Comparison of ENCODE assay signal across 8 mouse cellular contexts in the genomic region with DNA sequence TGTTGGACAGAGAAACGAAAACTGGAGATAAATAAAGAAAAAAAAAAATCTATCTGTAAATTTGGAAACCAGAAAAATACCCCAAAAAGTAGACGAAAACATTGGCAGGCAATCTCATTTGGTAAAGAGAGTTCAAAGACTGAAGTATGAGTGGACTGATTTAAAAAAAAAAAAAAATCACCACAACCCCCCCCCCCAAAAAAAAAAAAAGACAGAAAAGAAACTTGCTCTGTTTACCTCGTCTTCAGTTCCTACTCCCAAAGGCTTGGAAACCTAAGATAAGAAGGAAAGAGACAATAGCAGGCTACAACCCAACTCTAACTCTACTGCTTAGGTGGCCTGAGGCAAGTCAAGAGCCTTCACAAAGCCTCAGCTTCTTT. TPM values are rescaled to one million over a fixed set of nuclear protein-coding genes. Genes with fewer than 3 reads are reported as not detected.
DNase-seq lines count a peak whose midpoint lies in the region; ATAC-seq and TF ChIP-seq lines count a peak whose summit lies in the region.

No protein-coding gene starts in this region.

- no peak overlapping the region for H3K27ac ChIP-seq in lung, postnatal 0 days (ENCODE audit: low read length)
- peak overlapping the region; percentile 46 for H3K27ac ChIP-seq in forebrain, embryonic 13.5 days
- H3K27ac ChIP-seq in limb, embryonic 13.5 days: peak overlapping the region; percentile 65; the same call in 1 of the 2 replicates
- no peak overlapping the region for H3K27ac ChIP-seq in olfactory bulb, adult 2 months (ENCODE audit: insufficient read depth, low read depth, low read length)

- H3K4me1 ChIP-seq in lung, postnatal 0 days (ENCODE audit: insufficient read depth, low read depth, low read length): no peaks in the 10 kb centered on the region
- H3K4me1 ChIP-seq in forebrain, embryonic 13.5 days: peaks cover 15% of the 10 kb centered on the region
- peaks cover 20% of the 10 kb centered on the region for H3K4me1 ChIP-seq in limb, embryonic 13.5 days
- H3K4me1 ChIP-seq in olfactory bulb, adult 2 months (ENCODE audit: control insufficient read depth, insufficient read depth, low read length): peaks cover 6% of the 10 kb centered on the region

- intact Hi-C loops in left cerebral cortex, postnatal 4 days (cut with DNase I): no loop called here
- intact Hi-C loops in left cerebral cortex, postnatal 10 days (cut with DNase I): no loop called here

- WGBS in lung, postnatal 0 days: 44% methylated on average over 3 of the region's 3 CpGs
- 60% methylated on average over 3 of the region's 3 CpGs for WGBS in forebrain, embryonic 13.5 days
- WGBS in limb, embryonic 13.5 days: 74% methylated on average over 3 of the region's 3 CpGs
- 39% methylated on average over 3 of the region's 3 CpGs for WGBS in olfactory bulb, adult 2 months

- DNase-seq in lung, postnatal 0 days (ENCODE audit: low spot score): no peak
- no peak for DNase-seq in lung, postnatal 10 days
- no peak for DNase-seq in left cerebral cortex, postnatal 4 days
- no peak for DNase-seq in layer of hippocampus, postnatal 25 days (ENCODE audit: extremely low spot score in 1 of 2, low spot score in 1 of 2)
- no peak for DNase-seq in left cerebral cortex, postnatal 10 days (ENCODE audit: extremely low spot score in 1 of 2, low spot score in 2 of 2)

- 0 out of 2 replicates have a peak overlapping the region, but pooled peaks have one; percentile 56 for H3K9ac ChIP-seq in lung, postnatal 0 days (replicated peaks; ENCODE audit: low read depth)
- H3K9ac ChIP-seq in forebrain, embryonic 13.5 days: peak overlapping the region; percentile 80
- peak overlapping the region; percentile 88 for H3K9ac ChIP-seq in limb, embryonic 13.5 days

- H3K4me3 ChIP-seq in lung, postnatal 0 days (ENCODE audit: low read depth, low read length): peak overlapping the region; percentile 67
- H3K4me3 ChIP-seq in forebrain, embryonic 13.5 days: peak overlapping the region; percentile 63
- H3K4me3 ChIP-seq in limb, embryonic 13.5 days: peak overlapping the region; percentile 87
- H3K4me3 ChIP-seq in olfactory bulb, adult 2 months (ENCODE audit: insufficient read depth, low read depth, low read length): peak overlapping the region; percentile 96; the same call in 1 of the 2 replicates

- H3K27me3 ChIP-seq in lung, postnatal 0 days (replicated peaks; ENCODE audit: insufficient read depth, low read length): no peaks in the 10 kb centered on the region
- H3K27me3 ChIP-seq in forebrain, embryonic 13.5 days: no peaks in the 10 kb centered on the region
- no peaks in the 10 kb centered on the region for H3K27me3 ChIP-seq in limb, embryonic 13.5 days

- no peak for TF ChIP-seq EP300 in lung, postnatal 0 days (IDR thresholded peaks at IDR 0.05)

- H3K36me3 ChIP-seq in lung, postnatal 0 days (ENCODE audit: insufficient read depth, low read length): no peaks in the 10 kb centered on the region
- H3K36me3 ChIP-seq in forebrain, embryonic 13.5 days (ENCODE audit: poor library complexity, severe bottlenecking): peaks cover 32% of the 10 kb centered on the region
- H3K36me3 ChIP-seq in limb, embryonic 13.5 days: peaks cover 30% of the 10 kb centered on the region

- TF ChIP-seq CTCF in lung, postnatal 0 days (IDR thresholded peaks at IDR 0.05): no peak
- no peak for TF ChIP-seq CTCF in olfactory bulb, adult 2 months (IDR thresholded peaks at IDR 0.05; ENCODE audit: insufficient read depth, low read depth, low read length)

- no peaks in the 10 kb centered on the region for H3K9me3 ChIP-seq in lung, postnatal 0 days (ENCODE audit: low read length)
- H3K9me3 ChIP-seq in forebrain, embryonic 13.5 days (replicated peaks): no peaks in the 10 kb centered on the region
- H3K9me3 ChIP-seq in limb, embryonic 13.5 days: no peaks in the 10 kb centered on the region

- no peak for TF ChIP-seq POLR2A in olfactory bulb, adult 2 months (IDR thresholded peaks at IDR 0.05; ENCODE audit: insufficient read depth, low read depth, low read length)

- H3K4me2 ChIP-seq in lung, postnatal 0 days (replicated peaks; ENCODE audit: low read depth, low read length): peak overlapping the region; percentile 61
- H3K4me2 ChIP-seq in forebrain, embryonic 13.5 days: peak overlapping the region; percentile 66
- peak overlapping the region; percentile 85 for H3K4me2 ChIP-seq in limb, embryonic 13.5 days (replicated peaks)

- ATAC-seq in lung, postnatal 0 days: no peak
- ATAC-seq in forebrain, embryonic 13.5 days: no peak
- ATAC-seq in limb, embryonic 13.5 days (ENCODE audit: low FRiP score, low read depth): no peak

RNA-seq across cellular contexts. Expression of gene Pex5, which starts 1.1 kb away (rescaled TPM):
- 28.5 and 29.2 TPM in 2 replicates for polyA plus RNA-seq in lung, postnatal 0 days (2015; fragmentation: Nextera tagmentation; extraction: Ambion mirVana)
- 67.2 and 69.6 TPM in 2 replicates for polyA plus RNA-seq in forebrain, embryonic 13.5 days (2015; fragmentation: Nextera tagmentation; extraction: Ambion mirVana)
- polyA plus RNA-seq in limb, embryonic 13.5 days (2015; fragmentation: Nextera tagmentation; extraction: Ambion mirVana): 50.4 and 54.5 TPM in 2 replicates
- not detected in 2 replicates for polyA plus RNA-seq in olfactory bulb, adult 2 months (2012; ENCODE audit: insufficient read depth, insufficient read length, low replicate concordance, missing spikeins)
- 10 to 100 TPM; 80.4 to 82.4 TPM for total RNA-seq in left cerebral cortex, postnatal 4 days (2021)
- total RNA-seq in layer of hippocampus, postnatal 25 days (2021): 10 to 100 TPM; 55.5 to 58.9 TPM
- total RNA-seq in left cerebral cortex, postnatal 10 days (2021): 10 to 100 TPM; 79.0 to 84.6 TPM

RNA-seq across cellular contexts. Expression of gene Clstn3, which starts 50.8 kb away (rescaled TPM):
- 0.31 and 0.88 TPM in 2 replicates for polyA plus RNA-seq in lung, postnatal 0 days (2015; fragmentation: Nextera tagmentation; extraction: Ambion mirVana)
- 29.2 and 38.0 TPM in 2 replicates for polyA plus RNA-seq in forebrain, embryonic 13.5 days (2015; fragmentation: Nextera tagmentation; extraction: Ambion mirVana)
- polyA plus RNA-seq in limb, embryonic 13.5 days (2015; fragmentation: Nextera tagmentation; extraction: Ambion mirVana): 12.8 and 12.9 TPM in 2 replicates
- not detected in 2 replicates for polyA plus RNA-seq in olfactory bulb, adult 2 months (2012; ENCODE audit: insufficient read depth, insufficient read length, low replicate concordance, missing spikeins)
- 100 to 1,000 TPM; 173 to 211 TPM for total RNA-seq in left cerebral cortex, postnatal 4 days (2021)
- 100 to 1,000 TPM; 278 to 279 TPM for total RNA-seq in layer of hippocampus, postnatal 25 days (2021)
- total RNA-seq in left cerebral cortex, postnatal 10 days (2021): 100 to 1,000 TPM; 333 TPM

Comparison
In these comparisons a context has a peak if more than half of its experiments do, and no peak if none do; other contexts are left out.
1. H3K27ac ChIP-seq: peak in forebrain, embryonic 13.5 days (single experiment) and limb, embryonic 13.5 days (single experiment); none in lung, postnatal 0 days (single experiment) and olfactory bulb, adult 2 months (single experiment).
2. Peak in every context shown above with its lines, with median percentiles within 50 percentile points of each other: H3K4me2 ChIP-seq, H3K4me3 ChIP-seq and H3K9ac ChIP-seq.